ENCODE assay signal across 8 mouse cellular contexts in the genomic region with DNA sequence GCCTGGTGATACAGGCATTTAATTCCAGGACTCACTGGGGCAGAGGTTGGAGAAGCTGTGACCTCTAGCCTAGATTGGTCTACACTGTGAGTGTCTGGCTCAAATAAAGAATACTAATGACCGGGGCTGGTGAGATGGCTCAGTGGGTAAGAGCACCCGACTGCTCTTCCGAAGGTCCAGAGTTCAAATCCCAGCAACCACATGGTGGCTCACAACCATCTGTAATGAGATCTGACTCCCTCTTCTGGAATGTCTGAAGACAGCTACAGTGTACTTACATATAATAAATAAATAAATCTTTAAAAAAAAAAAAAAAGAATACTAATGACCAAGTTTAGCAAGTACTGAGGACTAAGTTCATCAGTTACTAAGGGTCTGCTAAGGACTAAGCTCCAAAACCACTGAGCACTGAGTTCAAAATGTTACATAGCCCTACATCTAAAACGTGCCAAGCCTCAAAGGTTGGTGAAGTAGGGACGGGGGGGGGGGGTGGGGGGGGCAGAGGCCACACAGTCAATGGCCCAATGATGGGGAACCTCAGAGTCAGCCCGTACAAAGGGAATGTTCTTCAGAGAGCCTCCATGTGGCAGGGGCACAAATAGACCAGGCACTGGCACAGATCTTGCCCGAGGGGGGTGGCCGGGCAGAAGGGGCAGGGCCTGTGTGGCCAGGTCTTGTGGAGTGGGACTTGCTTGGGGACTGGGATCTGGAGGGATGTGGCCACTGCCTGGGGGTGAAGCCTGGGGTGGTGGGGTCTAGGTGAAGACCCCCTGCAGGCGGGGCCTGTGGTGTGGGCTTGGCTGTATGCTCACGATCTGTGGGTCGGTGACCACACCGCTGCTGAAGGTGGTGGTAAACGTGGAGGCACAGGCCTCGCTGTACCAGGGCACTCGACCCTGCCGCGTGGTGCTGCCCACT. TPM values are rescaled to one million over a fixed set of nuclear protein-coding genes. Genes with fewer than 3 reads are reported as not detected.
DNase-seq lines count a peak whose midpoint lies in the region; ATAC-seq and TF ChIP-seq lines count a peak whose summit lies in the region.

No protein-coding gene starts in this region.

- no peaks in the 10 kb centered on the region for H3K36me3 ChIP-seq in heart, embryonic 13.5 days
- H3K36me3 ChIP-seq in MEL (ENCODE audit: control insufficient read depth in 1 of 2, insufficient read depth in 2 of 2, low read length in 2 of 2), result peaks cover 0 to 4% of the 10 kb centered on the region in 2 experiments; a peak in 2 of 4 replicates
- H3K36me3 ChIP-seq in heart, postnatal 0 days (replicated peaks; ENCODE audit: control insufficient read depth, insufficient read depth, low read length), result no peaks in the 10 kb centered on the region
- H3K36me3 ChIP-seq in midbrain, embryonic 11.5 days (ENCODE audit: control insufficient read depth, insufficient read depth, low read length), result no peaks in the 10 kb centered on the region

- TF ChIP-seq RAD21 in MEL (IDR thresholded peaks at IDR 0.05; ENCODE audit: low read depth, low read length), result no peak

- peak overlapping the region; percentile 79 for H3K9ac ChIP-seq in heart, embryonic 13.5 days
- H3K9ac ChIP-seq in MEL (ENCODE audit: control insufficient read depth, low read depth, low read length, poor library complexity, severe bottlenecking), result peak overlapping the region; percentile 54
- 0 out of 2 replicates have a peak overlapping the region, but pooled peaks have one; percentile 41 for H3K9ac ChIP-seq in heart, postnatal 0 days (replicated peaks; ENCODE audit: low read depth, low read length)
- no peak overlapping the region for H3K9ac ChIP-seq in midbrain, embryonic 11.5 days (ENCODE audit: low read length)

- peaks cover 28% of the 10 kb centered on the region for H3K79me2 ChIP-seq in MEL (ENCODE audit: control insufficient read depth, insufficient read depth, low read length, poor library complexity)

- H3K27me3 ChIP-seq in heart, embryonic 13.5 days (replicated peaks), result peaks cover 45% of the 10 kb centered on the region
- H3K27me3 ChIP-seq in MEL (ENCODE audit: control insufficient read depth in 1 of 2, insufficient read depth in 2 of 2, low read length in 2 of 2), result no peaks in the 10 kb centered on the region
- no peaks in the 10 kb centered on the region for H3K27me3 ChIP-seq in heart, postnatal 0 days (ENCODE audit: control insufficient read depth, insufficient read depth, low read length)
- H3K27me3 ChIP-seq in midbrain, embryonic 11.5 days (ENCODE audit: control insufficient read depth, insufficient read depth, low read length), result peaks cover 2% of the 10 kb centered on the region; the same call in 1 of the 2 replicates

- H3K4me2 ChIP-seq in heart, embryonic 13.5 days, result peak overlapping the region; percentile 94
- peak overlapping the region; percentile 87 for H3K4me2 ChIP-seq in heart, postnatal 0 days (ENCODE audit: low read depth, low read length)
- peak overlapping the region; percentile 62; the same call in 1 of the 2 replicates for H3K4me2 ChIP-seq in midbrain, embryonic 11.5 days

- no peak for TF ChIP-seq POLR2A in MEL (IDR thresholded peaks at IDR 0.05; ENCODE audit: control insufficient read depth in 1 of 2, insufficient read depth in 1 of 2, low read depth in 1 of 2, low read length in 2 of 2, poor library complexity in 1 of 2)

- peaks cover 29% of the 10 kb centered on the region for H3K4me1 ChIP-seq in heart, embryonic 13.5 days
- H3K4me1 ChIP-seq in MEL (ENCODE audit: control insufficient read depth in 1 of 2, insufficient read depth in 2 of 2, low read length in 2 of 2), result peaks cover 0 to 21% of the 10 kb centered on the region in 2 experiments; a peak in 3 of 4 replicates
- H3K4me1 ChIP-seq in heart, postnatal 0 days (ENCODE audit: control insufficient read depth, insufficient read depth), result peaks cover 15% of the 10 kb centered on the region
- peaks cover 23% of the 10 kb centered on the region for H3K4me1 ChIP-seq in midbrain, embryonic 11.5 days (ENCODE audit: control insufficient read depth, insufficient read depth, low read length)

- intact Hi-C loops in heart, postnatal 36 days (cut with DNase I), result no loop called here
- intact Hi-C loops in left cerebral cortex, postnatal 14 days (cut with DNase I), result no loop called here

- TF ChIP-seq EP300 in MEL (IDR thresholded peaks at IDR 0.05; ENCODE audit: low read depth in 1 of 2, low read length in 2 of 2), result no peak
- TF ChIP-seq EP300 in heart, postnatal 0 days (IDR thresholded peaks at IDR 0.05; ENCODE audit: low read depth), result no peak

- 77% methylated on average over 17 of the region's 17 CpGs for WGBS in heart, embryonic 13.5 days
- 78% methylated on average over 17 of the region's 17 CpGs for WGBS in heart, postnatal 0 days
- WGBS in midbrain, embryonic 11.5 days, result 80% methylated on average over 17 of the region's 17 CpGs

- ATAC-seq in heart, embryonic 13.5 days (ENCODE audit: extremely low read depth, insufficient number of reproducible peaks, low FRiP score, low TSS enrichment), result no peak
- no peak for ATAC-seq in heart, postnatal 0 days (ENCODE audit: insufficient read depth, low read depth)
- ATAC-seq in midbrain, embryonic 11.5 days (ENCODE audit: low FRiP score), result no peak

- TF ChIP-seq CTCF in MEL (IDR thresholded peaks at IDR 0.05 in 2 of 3, conservative IDR thresholded peaks at IDR 0.05 in 1 of 3; ENCODE audit: control insufficient read depth in 1 of 3, insufficient read depth in 1 of 3, low read depth in 2 of 3, low read length in 3 of 3, poor library complexity in 1 of 3, severe bottlenecking in 1 of 3), result no peak
- TF ChIP-seq CTCF in heart, postnatal 0 days (IDR thresholded peaks at IDR 0.05; ENCODE audit: low read depth), result no peak

- no peaks in the 10 kb centered on the region for H3K9me3 ChIP-seq in heart, embryonic 13.5 days
- H3K9me3 ChIP-seq in MEL (replicated peaks; ENCODE audit: insufficient read depth, low read length), result no peaks in the 10 kb centered on the region
- H3K9me3 ChIP-seq in heart, postnatal 0 days (replicated peaks; ENCODE audit: control insufficient read depth, low read length), result no peaks in the 10 kb centered on the region
- H3K9me3 ChIP-seq in midbrain, embryonic 11.5 days (ENCODE audit: control insufficient read depth, low read length), result no peaks in the 10 kb centered on the region

- no peak overlapping the region for H3K27ac ChIP-seq in heart, embryonic 13.5 days (replicated peaks)
- 0 out of 2 replicates have a peak overlapping the region, but pooled peaks have one; percentile 2 for H3K27ac ChIP-seq in MEL (ENCODE audit: control insufficient read depth, low read depth, low read length)
- H3K27ac ChIP-seq in heart, postnatal 0 days (ENCODE audit: low read depth), result no peak overlapping the region
- H3K27ac ChIP-seq in midbrain, embryonic 11.5 days (ENCODE audit: low read depth, low read length), result no peak overlapping the region

- peak overlapping the region; percentile 65 for H3K4me3 ChIP-seq in heart, embryonic 13.5 days
- H3K4me3 ChIP-seq in MEL (ENCODE audit: control insufficient read depth in 1 of 2, insufficient read depth in 1 of 2, low read depth in 2 of 2, low read length in 2 of 2), result peak overlapping the region; percentile 89 to 90
- no peak overlapping the region for H3K4me3 ChIP-seq in heart, postnatal 0 days (ENCODE audit: low read depth, low read length)
- H3K4me3 ChIP-seq in midbrain, embryonic 11.5 days (ENCODE audit: low read depth, low read length), result no peak overlapping the region

- DNase-seq in heart, postnatal 36 days, result no peak
- DNase-seq in MEL (ENCODE audit: low read depth, low spot score), result peak; percentile 74
- no peak for DNase-seq in heart, postnatal 0 days (ENCODE audit: low spot score)
- DNase-seq in midbrain, embryonic 11.5 days (ENCODE audit: low spot score, missing footprints), result no peak
- DNase-seq in embryo, embryonic 9.5 days (ENCODE audit: extremely low spot score), result no peak
- DNase-seq in left cerebral cortex, postnatal 14 days (ENCODE audit: low spot score in 2 of 2), result no peak
- no peak for DNase-seq in spleen, adult 12 weeks (ENCODE audit: low spot score)

RNA-seq across cellular contexts. Expression of a gene that starts 4.0 kb away (rescaled TPM):
- 36.0 and 36.6 TPM in 2 replicates for polyA plus RNA-seq in heart, embryonic 13.5 days (2015; fragmentation: Nextera tagmentation; extraction: Ambion mirVana)
- total RNA-seq in heart, postnatal 36 days (2021), result 10 to 100 TPM; 13.8 to 15.1 TPM
- 68.9 and 81.5 TPM in 2 replicates for total RNA-seq in MEL (2012; rRNA removed)
- 10 to 100 TPM in 1 of 2 experiments, not detected in 1; 65.7 TPM for polyA plus RNA-seq in MEL (2012; ENCODE audit: insufficient read depth in 1 of 2, insufficient read length in 2 of 2, low read depth in 1 of 2, low replicate concordance in 2 of 2, missing spikeins in 1 of 2)
- total RNA-seq in heart, postnatal 0 days (2014; rRNA removed; ENCODE audit: low replicate concordance), result 13.5 and 41.4 TPM in 2 replicates
- 35.2 and 37.4 TPM in 2 replicates for polyA plus RNA-seq in heart, postnatal 0 days (2015; fragmentation: Nextera tagmentation; extraction: Ambion mirVana)
- polyA plus RNA-seq in midbrain, embryonic 11.5 days (2014; fragmentation: Nextera tagmentation; extraction: Ambion mirVana), result 36.2 and 40.8 TPM in 2 replicates
- total RNA-seq in left cerebral cortex, postnatal 14 days (2021), result 10 to 100 TPM; 21.2 to 25.5 TPM

RNA-seq across cellular contexts. Expression of a gene that starts 4.9 kb away (rescaled TPM):
- polyA plus RNA-seq in heart, embryonic 13.5 days (2015; fragmentation: Nextera tagmentation; extraction: Ambion mirVana), result 1.8 and 2.1 TPM in 2 replicates
- total RNA-seq in heart, postnatal 36 days (2021), result 1 to 10 TPM; 2.2 to 2.9 TPM
- 6.1 and 6.5 TPM in 2 replicates for total RNA-seq in MEL (2012; rRNA removed)
- polyA plus RNA-seq in MEL (2012; ENCODE audit: insufficient read depth in 1 of 2, insufficient read length in 2 of 2, low read depth in 1 of 2, low replicate concordance in 2 of 2, missing spikeins in 1 of 2), result 10 to 100 TPM in 1 of 2 experiments, not detected in 1; 23.1 TPM
- total RNA-seq in heart, postnatal 0 days (2014; rRNA removed; ENCODE audit: low replicate concordance), result not detected in 2 replicates
- 2.0 and 2.1 TPM in 2 replicates for polyA plus RNA-seq in heart, postnatal 0 days (2015; fragmentation: Nextera tagmentation; extraction: Ambion mirVana)
- polyA plus RNA-seq in midbrain, embryonic 11.5 days (2014; fragmentation: Nextera tagmentation; extraction: Ambion mirVana), result 1.5 and 1.8 TPM in 2 replicates
- total RNA-seq in left cerebral cortex, postnatal 14 days (2021), result 1 to 10 TPM; 4.9 to 5.7 TPM

RNA-seq across cellular contexts. Expression of a gene that starts 5.4 kb away (rescaled TPM):
- 2.6 and 4.4 TPM in 2 replicates for polyA plus RNA-seq in heart, embryonic 13.5 days (2015; fragmentation: Nextera tagmentation; extraction: Ambion mirVana)
- 1 to 10 TPM; 2.7 TPM for total RNA-seq in heart, postnatal 36 days (2021)
- total RNA-seq in MEL (2012; rRNA removed), result 3.1 and 3.2 TPM in 2 replicates
- 10 to 100 TPM in 1 of 2 experiments, not detected in 1; 27.9 TPM for polyA plus RNA-seq in MEL (2012; ENCODE audit: insufficient read depth in 1 of 2, insufficient read length in 2 of 2, low read depth in 1 of 2, low replicate concordance in 2 of 2, missing spikeins in 1 of 2)
- not detected in 2 replicates for total RNA-seq in heart, postnatal 0 days (2014; rRNA removed; ENCODE audit: low replicate concordance)
- 0.85 and 1.0 TPM in 2 replicates for polyA plus RNA-seq in heart, postnatal 0 days (2015; fragmentation: Nextera tagmentation; extraction: Ambion mirVana)
- polyA plus RNA-seq in midbrain, embryonic 11.5 days (2014; fragmentation: Nextera tagmentation; extraction: Ambion mirVana), result 4.0 and 4.5 TPM in 2 replicates
- total RNA-seq in left cerebral cortex, postnatal 14 days (2021), result 10 to 100 TPM in 1 of 2 experiments, 1 to 10 TPM in 1; 8.6 to 10.1 TPM

RNA-seq across cellular contexts. Expression of a gene that starts 23.8 kb away (rescaled TPM):
- 6.5 and 8.3 TPM in 2 replicates for polyA plus RNA-seq in heart, embryonic 13.5 days (2015; fragmentation: Nextera tagmentation; extraction: Ambion mirVana)
- 10 to 100 TPM; 75.9 to 83.8 TPM for total RNA-seq in heart, postnatal 36 days (2021)
- 2.4 and 3.9 TPM in 2 replicates for total RNA-seq in MEL (2012; rRNA removed)
- polyA plus RNA-seq in MEL (2012; ENCODE audit: insufficient read depth in 1 of 2, insufficient read length in 2 of 2, low read depth in 1 of 2, low replicate concordance in 2 of 2, missing spikeins in 1 of 2), result 10 to 100 TPM in 1 of 2 experiments, not detected in 1; 16.5 TPM
- total RNA-seq in heart, postnatal 0 days (2014; rRNA removed; ENCODE audit: low replicate concordance), result 18.5 and 34.6 TPM in 2 replicates
- polyA plus RNA-seq in heart, postnatal 0 days (2015; fragmentation: Nextera tagmentation; extraction: Ambion mirVana), result 12.6 and 14.6 TPM in 2 replicates
- polyA plus RNA-seq in midbrain, embryonic 11.5 days (2014; fragmentation: Nextera tagmentation; extraction: Ambion mirVana), result 0.11 and 0.31 TPM in 2 replicates
- total RNA-seq in left cerebral cortex, postnatal 14 days (2021), result 1 to 10 TPM; 2.0 to 4.2 TPM

RNA-seq across cellular contexts. Expression of a gene that starts 28.6 kb away (rescaled TPM):
- polyA plus RNA-seq in heart, embryonic 13.5 days (2015; fragmentation: Nextera tagmentation; extraction: Ambion mirVana), result 0.90 and 0.94 TPM in 2 replicates
- total RNA-seq in heart, postnatal 36 days (2021), result 1 to 10 TPM; 2.1 to 3.7 TPM
- 0.39 and 0.58 TPM in 2 replicates for total RNA-seq in MEL (2012; rRNA removed)
- 1 to 10 TPM in 1 of 2 experiments, not detected in 1; 1.2 TPM for polyA plus RNA-seq in MEL (2012; ENCODE audit: insufficient read depth in 1 of 2, insufficient read length in 2 of 2, low read depth in 1 of 2, low replicate concordance in 2 of 2, missing spikeins in 1 of 2)
- 1.4 and 3.4 TPM in 2 replicates for total RNA-seq in heart, postnatal 0 days (2014; rRNA removed; ENCODE audit: low replicate concordance)
- 0.77 and 0.83 TPM in 2 replicates for polyA plus RNA-seq in heart, postnatal 0 days (2015; fragmentation: Nextera tagmentation; extraction: Ambion mirVana)
- 63.4 and 66.5 TPM in 2 replicates for polyA plus RNA-seq in midbrain, embryonic 11.5 days (2014; fragmentation: Nextera tagmentation; extraction: Ambion mirVana)
- total RNA-seq in left cerebral cortex, postnatal 14 days (2021), result 100 to 1,000 TPM; 131 to 139 TPM

Comparison
In these comparisons a context has a peak if more than half of its experiments do, and no peak if none do; other contexts are left out.
1. H3K4me3 ChIP-seq: peak in heart, embryonic 13.5 days (single experiment) and MEL (2 of 2); none in heart, postnatal 0 days (single experiment) and midbrain, embryonic 11.5 days (single experiment).
2. Peak in every context shown above with its lines, with median percentiles within 50 percentile points of each other: H3K4me2 ChIP-seq.